Mouse (Mus musculus) gastrocnemius, postnatal 10 days (tissue): Measurements from ENCODE around the gene Ralgps1. TPM values are rescaled to one million over a fixed set of nuclear protein-coding genes. Genes with fewer than 3 reads are reported as not detected.

Experiments used
- DNase-seq: peaks from one replicate; pipeline ENCODE4 v3.0.0; 2021; ENCODE audit warnings: mixed read lengths
- total RNA-seq, 2 experiments: library from RNA; stranded (reverse); gene quantifications; 2 replicates each; pipeline ENCODE4 v1.2.3; 2021

The Ralgps1 gene
- total RNA-seq, 2 experiments from 2014 or later = 4.1 to 5.2 TPM

GRCm38 (mm10) chr2:33274719-33275490 is 96.4 kb downstream of the Ralgps1 start:
- DNase-seq = no peak

GRCm38 (mm10) chr2:33272665-33273439 is 98.4 kb downstream of the Ralgps1 start:
- no peak for DNase-seq

GRCm38 (mm10) chr2:33271511-33271910 is 99.8 kb downstream of the Ralgps1 start:
- DNase-seq = no peak

GRCm38 (mm10) chr2:33270569-33270968 is 100.7 kb downstream of the Ralgps1 start:
- no peak for DNase-seq

GRCm38 (mm10) chr2:33269132-33269493 is 102.2 kb downstream of the Ralgps1 start:
- no peak for DNase-seq

- no peak for DNase-seq
These were observed 102.7 kb downstream of the Ralgps1 start for GRCm38 (mm10) chr2:33268384-33269131.

- DNase-seq = no peak
These were observed 104.2 kb downstream of the Ralgps1 start for GRCm38 (mm10) chr2:33267075-33267474.

- DNase-seq = no peak
These were observed 105.5 kb downstream of the Ralgps1 start for GRCm38 (mm10) chr2:33265793-33266192.

- DNase-seq = no peak
These were observed 109.8 kb downstream of the Ralgps1 start for GRCm38 (mm10) chr2:33261475-33261874.

GRCm38 (mm10) chr2:33260772-33261171 is 110.5 kb downstream of the Ralgps1 start:
- DNase-seq = no peak

GRCm38 (mm10) chr2:33256769-33257537 is 114.3 kb downstream of the Ralgps1 start:
- DNase-seq = no peak

- peak; percentile 44 for DNase-seq
These were observed 116.8 kb downstream of the Ralgps1 start for GRCm38 (mm10) chr2:33254318-33254985.

- peak; percentile 61 for DNase-seq
These were observed 117.6 kb downstream of the Ralgps1 start for GRCm38 (mm10) chr2:33253572-33254190.

GRCm38 (mm10) chr2:33252751-33253150 is 118.5 kb downstream of the Ralgps1 start:
- no peak for DNase-seq

- DNase-seq = no peak
These were observed 121.2 kb downstream of the Ralgps1 start for GRCm38 (mm10) chr2:33249922-33250633.

- DNase-seq = no peak
These were observed 122.7 kb downstream of the Ralgps1 start for GRCm38 (mm10) chr2:33248549-33248948.

- no peak for DNase-seq
These were observed 124.4 kb downstream of the Ralgps1 start for GRCm38 (mm10) chr2:33246841-33247240.

GRCm38 (mm10) chr2:33245350-33245749 is 125.9 kb downstream of the Ralgps1 start:
- no peak for DNase-seq

GRCm38 (mm10) chr2:33244880-33245279 is 126.4 kb downstream of the Ralgps1 start:
- DNase-seq = no peak

- no peak for DNase-seq
These were observed 133.7 kb downstream of the Ralgps1 start for GRCm38 (mm10) chr2:33237581-33237980.
